Mouse (Mus musculus): ENCODE results near the gene Prkce.

DNA sequence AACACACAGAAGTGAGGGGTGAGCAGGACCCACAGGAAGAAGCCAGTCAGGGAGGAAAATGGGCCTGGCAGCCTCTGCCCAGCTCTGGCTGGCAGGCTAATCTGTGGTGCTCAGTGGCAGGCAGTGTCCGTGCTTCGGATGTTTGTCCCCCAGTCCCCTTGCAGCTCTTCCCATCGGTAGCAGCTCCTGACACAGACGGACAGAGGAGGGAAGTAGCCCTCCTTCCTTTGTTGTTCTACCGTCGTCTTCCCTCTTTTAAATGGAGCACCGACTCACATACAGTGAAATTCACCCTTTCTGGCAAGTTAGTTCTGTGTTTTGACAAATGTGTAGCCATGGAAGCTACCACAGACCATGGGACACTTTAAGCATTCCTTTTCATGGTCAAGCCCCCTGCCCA lies 299.3 kb downstream of the Prkce start:
- TF ChIP-seq CTCF (IDR thresholded peaks at IDR 0.05) = no peak
- TF ChIP-seq POLR2A (IDR thresholded peaks at IDR 0.05; ENCODE audit: insufficient read depth, low read depth, low read length) = no peak
- TF ChIP-seq EP300 (IDR thresholded peaks at IDR 0.05; ENCODE audit: insufficient read depth, low read depth, low read length) = no peak
